Mouse (Mus musculus): ENCODE results near the gene Diaph3.

Diaph3 gene

DNA sequence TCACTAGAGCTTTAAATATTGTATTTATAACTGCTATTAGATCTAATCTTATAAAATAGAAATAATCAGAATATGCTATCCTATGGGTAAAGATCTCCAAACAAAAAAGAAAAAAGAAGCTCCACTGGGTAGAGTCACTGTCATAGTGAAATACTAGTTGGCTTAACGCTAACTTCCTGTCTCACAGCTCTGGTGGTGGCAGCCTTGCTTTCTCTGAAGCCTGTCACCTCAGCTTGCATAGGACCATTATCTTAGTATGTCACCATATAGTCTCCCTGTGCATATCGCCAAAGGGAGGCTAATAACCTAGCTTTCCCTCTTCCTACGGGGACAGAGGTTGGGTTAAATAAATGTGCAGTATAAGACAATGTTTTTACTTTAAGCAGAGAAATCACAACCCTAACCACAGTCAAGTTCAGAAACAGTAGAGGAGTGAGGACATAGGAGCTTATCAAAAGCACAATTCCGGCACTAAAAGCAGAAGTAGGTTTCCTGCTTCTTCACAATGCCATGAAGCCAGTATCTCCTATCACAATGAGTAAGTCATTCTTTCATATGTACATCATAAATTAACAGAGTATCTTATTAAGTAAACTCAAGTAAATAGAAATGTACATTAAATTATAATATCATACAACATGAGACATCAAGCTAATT is 293.8 kb downstream of the Diaph3 start:
- no peak for DNase-seq (ENCODE audit: low spot score)

DNA sequence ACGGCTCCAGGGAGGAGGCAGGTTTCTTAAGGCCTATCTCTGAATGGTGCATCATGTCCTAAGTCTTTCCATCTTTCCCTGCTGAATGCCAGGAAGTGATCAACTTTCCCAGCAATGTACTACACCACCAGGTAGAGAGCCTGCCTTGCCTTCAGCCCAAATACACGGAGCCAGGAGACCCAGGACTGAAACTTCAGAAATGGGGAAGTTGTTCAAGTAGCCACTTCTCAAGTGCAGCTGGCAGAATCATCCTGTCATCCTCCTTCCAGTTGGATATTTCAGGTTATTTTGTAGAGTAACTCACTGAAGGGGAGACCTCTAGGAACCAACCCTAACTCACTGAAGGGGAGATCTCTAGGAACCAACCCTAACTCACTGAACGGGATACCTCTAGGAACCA is 297.0 kb downstream of the Diaph3 start:
- DNase-seq (ENCODE audit: low spot score), result no peak

DNA sequence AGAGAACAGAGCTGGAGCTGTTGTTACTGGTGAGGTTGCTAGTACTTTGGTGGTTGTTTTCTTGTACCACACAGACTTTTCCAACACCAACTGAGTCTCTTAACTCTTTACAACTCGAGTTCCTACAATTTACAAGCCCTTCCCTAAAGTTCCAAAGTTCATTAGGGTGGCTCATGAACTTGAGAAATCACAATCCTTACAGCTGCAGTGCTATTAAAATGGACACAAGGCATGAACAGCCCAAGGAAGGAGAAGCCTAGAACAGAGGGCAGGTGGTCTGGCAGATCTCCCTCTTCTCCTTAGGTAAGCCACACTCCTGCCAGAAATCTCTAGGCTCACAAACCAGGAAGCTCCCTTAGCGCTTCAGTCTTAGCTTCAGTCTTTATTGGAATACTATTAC is 303.4 kb downstream of the Diaph3 start:
- DNase-seq (ENCODE audit: low spot score), result no peak

DNA sequence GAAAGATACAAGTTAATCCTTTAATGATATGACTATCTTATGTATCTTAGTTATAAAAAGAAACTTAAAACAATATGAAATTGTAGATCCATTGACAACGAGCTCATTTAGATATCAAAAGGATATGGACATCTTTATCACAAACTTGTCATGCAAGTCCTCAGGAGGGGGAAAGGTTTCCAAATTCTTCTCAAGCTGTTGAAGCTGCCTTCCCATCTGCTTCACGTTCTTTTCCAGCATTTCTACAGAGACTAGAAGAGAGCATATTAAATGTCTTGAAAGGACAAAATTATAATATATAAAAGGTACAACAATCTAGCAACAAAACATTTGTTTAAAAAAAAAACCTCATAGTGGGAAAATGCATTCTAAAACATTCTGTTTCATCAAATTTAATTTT is 306.2 kb downstream of the Diaph3 start:
- DNase-seq (ENCODE audit: low spot score), result no peak

DNA sequence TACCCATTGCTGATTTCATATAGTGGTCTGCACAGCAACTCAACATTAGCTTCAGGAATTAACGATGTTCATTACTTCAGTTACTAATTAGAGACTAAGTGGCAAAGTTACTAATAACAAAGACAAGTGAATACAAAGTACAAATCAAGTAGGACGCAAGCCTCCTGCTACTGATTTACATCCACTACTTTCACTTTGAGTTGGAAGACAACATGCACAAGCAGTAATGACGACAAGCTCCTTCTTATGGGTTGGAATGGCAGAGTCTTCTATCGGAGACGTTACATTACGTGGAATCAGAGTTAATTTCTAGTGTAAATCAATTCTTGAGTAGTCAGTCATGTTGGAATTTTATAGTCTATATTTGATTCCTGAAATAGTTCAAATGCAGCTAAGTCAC is 306.8 kb downstream of the Diaph3 start:
- DNase-seq (ENCODE audit: low spot score), result no peak

DNA sequence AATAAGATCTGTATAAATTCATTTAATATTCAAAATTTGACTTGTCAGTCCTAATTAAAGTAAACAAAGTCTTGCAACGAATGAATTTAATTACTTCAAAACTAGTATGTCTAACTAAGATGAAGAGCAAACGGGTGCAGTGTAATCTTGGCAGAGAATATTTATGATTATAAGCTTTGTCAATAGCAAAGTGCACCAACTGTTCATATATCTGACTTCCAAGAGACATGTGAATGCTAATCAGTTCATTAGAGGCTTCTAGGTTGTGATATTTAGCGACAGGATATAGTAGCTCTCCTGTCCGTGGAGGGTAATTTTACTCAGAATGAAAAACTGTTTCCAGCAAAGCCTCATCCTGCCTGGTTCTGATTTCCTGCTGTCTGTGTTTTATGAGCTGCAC is 308.0 kb downstream of the Diaph3 start:
- DNase-seq (ENCODE audit: low spot score), result no peak

DNA sequence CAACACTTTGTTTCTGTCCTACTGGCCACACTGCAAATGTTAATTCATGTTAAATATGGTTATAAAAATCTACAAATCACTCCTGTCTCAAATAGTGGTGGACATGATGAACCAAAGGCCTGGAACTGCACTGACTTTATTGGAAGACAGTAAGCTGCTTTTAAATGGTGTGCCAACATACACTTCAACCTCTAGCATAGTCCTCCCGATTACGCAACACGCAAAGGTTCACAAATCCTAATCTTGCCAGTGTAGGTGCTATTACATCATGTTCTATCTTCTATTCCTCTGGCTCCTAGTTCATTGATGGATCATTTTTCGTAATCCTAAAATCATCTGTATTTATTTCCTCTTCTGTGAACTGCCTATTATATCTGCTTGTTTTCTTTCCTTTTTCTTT is 324.8 kb downstream of the Diaph3 start:
- peak; percentile 6 for DNase-seq (ENCODE audit: low spot score)

DNA sequence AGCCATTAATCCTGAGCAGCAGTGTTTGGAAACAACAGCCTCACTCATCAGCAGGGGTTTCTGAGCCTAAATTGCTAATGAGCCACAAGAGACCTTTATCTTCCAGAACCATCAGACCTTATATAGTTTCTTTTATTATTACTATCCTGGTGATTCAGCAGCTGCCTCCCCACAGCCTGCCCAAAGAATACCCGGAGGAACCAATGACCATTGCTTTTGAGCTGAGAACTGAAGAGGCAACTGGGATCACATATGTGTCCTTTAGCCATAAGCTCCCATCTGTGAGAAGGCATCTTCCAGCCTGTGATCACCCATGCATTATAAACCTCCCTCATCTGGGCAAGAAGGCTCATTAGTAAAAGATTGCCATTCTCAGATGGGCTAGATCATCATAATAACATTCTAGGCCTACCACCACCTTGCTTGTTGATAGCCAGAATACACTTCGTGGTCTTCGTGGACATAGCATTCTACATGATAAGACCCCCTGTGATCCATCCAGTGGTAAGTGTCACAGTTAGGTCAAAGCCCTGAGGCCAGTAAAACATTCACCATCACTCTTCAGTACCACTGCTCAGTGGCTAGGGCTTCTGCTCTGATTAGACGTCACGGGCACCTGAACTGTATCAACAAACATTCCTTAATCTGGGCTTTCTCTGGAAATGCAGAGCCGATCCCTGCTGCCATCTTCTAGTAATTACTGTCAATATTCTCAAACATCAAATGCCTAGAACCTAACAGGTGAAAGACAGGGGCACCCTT is 352.0 kb downstream of the Diaph3 start:
- no peak for DNase-seq (ENCODE audit: low spot score)

DNA sequence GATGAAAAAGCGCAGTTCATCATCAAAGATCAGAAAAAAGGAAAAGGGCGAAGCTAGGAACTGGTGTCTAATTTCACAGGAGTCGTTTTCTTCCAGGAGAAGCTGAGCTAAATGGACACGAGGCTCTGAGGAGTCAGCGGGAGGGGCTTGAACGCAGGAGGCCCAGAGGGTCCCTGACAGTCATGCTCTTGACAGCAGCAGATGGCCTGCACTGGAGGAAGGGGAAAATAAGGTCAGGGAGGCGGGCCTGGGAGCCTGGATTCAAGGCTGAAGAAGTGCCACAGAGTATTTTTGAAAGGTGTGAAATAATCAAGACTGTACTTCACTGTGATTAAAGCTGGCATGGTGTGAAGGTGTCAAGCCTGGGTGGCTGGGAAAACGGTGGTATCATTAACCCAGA is 354.2 kb downstream of the Diaph3 start:
- no peak for DNase-seq (ENCODE audit: low spot score)

DNA sequence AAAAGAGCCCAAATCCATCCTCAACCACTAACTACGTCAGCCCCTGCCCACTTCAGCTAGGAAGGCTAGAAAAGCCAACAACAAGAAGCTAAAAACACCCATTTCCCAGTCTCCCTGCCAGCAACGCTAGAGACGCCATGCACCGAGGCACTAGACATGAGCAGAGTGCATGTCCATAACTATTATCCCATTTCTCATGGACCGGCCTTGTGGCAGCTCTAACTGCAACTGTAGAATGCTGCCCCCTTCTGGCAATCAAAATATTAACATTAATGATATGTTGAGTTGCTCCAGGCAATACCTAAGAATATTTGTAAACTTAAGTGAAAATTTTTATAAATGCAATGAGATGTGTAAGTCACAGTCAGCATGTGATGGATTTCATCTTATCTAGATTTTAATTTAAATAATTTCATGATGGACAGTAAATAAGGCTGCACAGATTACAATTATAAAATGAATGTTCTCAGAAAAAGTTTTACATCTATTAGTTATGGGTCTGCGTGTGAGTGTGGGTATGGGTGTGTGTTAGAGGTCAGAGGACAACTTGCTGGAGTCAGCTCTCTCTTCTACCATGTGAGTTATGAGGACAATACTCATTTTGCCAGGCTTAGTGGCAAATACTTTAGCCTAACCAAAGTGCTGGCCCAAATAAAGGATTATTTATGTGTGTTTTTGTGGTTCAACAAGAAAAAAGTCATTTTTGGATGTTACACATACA is 359.3 kb downstream of the Diaph3 start:
- DNase-seq (ENCODE audit: low spot score), result peak; percentile 75

DNA sequence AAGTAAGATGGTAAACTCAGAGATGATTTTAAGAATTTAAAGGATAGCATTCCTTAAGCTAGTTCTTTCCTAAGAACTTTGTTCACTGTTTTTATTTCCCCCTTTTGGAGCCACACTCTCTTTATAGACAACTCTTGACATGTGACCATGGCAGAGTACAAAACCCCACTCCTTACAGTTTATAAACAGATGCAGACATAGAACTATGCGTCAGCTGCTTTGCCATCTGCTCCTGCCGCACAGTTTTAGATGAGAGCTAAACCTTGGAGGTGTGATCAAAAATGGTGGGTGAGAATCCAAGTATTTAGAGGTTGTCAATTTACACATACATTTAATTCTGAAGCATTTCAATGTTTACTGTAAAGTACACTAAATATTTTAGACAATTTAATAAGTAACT is 367.7 kb downstream of the Diaph3 start:
- no peak for DNase-seq (ENCODE audit: low spot score)

DNA sequence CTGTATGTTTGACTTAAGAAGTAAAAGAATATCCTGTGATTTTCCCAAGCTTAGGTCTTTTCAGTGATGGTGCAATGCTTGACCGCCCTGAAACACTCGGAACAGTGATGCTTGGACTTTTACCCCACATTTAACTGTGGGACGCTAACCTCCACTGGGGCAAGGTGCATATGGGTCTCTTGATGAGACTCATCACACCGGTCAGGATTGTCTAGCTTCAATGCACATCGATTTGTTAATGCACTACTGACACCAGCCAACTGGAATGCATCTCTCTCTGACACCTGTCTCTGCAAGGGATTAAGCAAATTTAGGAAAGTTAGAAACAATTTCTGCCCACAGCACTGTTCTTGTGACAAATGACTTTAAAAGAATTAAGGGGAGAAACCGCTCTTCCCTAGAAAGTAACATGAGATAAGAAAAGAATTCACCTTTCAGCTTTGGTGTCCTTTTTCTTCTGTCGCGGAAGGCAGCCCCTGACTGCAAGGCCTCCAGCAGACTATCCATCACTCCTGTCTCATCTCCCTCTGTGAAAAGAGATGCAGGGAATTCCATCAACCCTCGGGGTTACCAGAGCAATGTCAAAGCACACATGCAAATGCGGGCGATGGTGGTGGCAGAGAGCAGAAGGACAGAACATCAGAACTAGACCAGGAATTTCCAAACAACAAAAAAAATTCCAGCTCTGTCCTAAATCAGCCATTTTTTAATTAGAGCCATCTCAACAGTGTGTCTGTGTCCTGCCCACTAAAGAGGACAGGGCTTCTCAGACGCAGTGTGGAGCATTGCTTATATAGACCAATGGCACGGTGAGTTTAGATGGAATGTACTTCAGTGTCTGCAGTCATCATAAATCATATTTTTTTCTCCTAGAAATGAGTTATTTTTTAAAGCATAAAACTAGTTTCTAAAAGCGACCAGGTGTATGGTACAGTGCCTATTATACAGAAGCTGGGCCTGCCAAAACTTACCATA is 368.6 kb downstream of the Diaph3 start:
- DNase-seq (ENCODE audit: low spot score), result no peak

DNA sequence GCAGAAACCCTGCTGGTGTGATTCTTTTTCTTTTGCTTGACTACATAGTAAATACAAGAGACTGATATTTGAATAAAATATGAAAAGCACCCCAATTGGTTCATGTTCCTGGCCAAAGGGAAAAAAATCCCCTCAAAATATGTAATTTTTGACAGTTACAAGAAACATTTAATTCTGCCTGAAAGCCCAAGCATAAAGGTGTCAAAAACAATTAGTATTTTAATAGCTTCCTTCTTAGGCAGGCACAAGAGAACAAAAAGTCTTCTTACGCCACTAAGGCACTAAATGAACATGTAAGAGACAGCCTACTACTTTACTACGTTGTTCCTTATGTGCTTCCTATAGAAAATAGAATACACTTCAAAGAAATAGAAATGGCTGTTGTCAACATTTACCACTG is 376.7 kb downstream of the Diaph3 start:
- no peak for DNase-seq (ENCODE audit: low spot score)

DNA sequence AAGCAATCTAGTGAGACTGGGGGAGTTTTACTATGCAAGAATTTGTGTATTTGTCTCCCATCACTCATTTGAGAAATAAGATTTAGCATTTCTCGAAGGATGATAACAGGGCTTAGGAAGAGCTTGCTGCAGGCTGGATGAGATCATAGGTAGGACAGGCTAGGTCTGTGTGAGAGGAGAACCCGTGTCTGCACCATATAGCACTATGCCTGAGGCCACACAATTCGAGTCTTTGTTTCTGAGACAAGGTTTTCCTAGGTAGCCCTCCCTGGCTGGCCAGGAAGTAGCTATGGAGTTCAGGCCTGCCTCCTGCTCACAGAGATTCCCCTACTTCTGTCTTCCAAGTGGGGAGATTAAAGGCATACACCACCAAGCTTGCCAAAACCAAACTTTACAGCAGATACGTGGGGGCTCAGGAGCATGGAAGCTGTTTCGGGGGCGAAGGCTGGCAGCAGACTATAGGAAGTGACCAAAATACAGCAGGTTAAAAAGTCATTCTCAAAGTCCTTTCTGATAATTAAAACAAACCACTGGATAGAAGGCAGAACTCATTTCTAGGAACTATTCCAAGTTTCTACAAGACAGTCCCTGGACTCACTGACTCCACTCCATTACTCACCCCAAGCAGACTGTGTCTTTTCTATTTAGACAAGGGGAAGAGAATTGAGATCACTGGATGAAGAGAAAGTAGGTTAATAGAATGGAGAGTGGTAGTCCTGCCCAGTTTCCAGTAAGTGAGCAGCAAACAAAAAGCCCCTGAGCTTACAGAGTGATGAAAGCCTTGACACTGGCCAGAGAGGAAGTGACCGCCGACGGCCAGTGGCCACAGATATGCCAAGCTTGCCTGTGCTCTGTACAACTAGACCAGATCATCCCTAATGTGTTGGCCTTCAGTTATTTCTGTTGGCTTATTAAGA is 383.2 kb downstream of the Diaph3 start:
- DNase-seq (ENCODE audit: low spot score), result peak; percentile 5

DNA sequence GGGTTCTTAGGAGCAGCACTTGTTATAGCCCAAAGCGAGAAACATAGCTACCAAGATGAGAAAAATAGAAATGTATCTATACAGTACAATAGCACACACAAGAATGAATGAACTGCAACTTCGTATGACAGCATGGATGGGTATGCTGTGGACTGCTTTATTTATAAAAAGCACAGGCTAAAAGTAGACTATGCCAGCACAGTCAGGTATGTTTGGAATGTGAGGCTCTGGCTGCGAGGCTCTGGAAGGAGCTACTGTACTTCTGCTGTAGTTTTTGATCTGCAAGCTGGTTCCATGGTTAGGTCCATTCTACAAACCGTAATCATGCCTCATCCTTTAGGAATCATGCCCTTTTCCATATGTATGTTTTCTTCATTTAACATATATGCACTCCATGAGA is 383.9 kb downstream of the Diaph3 start:
- DNase-seq (ENCODE audit: low spot score), result no peak

DNA sequence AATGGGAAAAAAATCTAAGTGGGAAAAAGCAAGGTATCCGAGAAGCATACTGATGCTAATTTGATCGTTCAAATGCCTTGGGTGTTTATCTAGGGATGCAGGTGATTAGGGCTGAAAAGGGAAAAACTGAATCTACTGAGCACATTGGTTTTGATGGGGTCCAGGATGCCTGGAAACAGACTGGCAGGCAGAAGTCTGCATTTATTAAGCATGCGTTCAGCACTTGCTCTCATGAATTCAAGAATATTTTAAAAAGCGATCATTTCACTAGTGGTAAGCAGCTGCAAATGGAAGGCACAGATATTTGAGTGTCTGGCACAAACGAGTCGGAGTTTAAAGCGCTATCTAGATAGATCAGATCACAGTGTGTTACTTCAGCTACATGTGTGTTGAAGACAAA is 390.7 kb downstream of the Diaph3 start:
- no peak for DNase-seq (ENCODE audit: low spot score)

DNA sequence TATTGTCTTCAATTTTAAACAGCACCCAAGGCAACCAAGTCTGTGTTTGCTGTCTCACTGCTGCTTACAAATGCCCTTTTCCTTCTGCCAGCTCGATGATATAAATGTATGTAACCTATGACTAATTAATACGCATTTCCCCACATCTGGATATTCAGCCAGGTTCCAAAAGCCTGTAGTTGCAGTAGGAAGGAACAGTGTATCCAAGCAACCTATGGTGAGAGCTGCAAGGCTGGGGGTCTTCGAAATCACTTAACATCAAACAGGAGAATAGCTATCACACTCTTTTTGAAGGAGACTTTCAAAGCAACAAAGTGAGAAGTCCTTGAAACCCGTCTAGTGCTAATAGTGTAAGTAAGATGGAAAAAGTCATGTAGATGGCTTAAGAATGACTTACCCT is 391.6 kb downstream of the Diaph3 start:
- DNase-seq (ENCODE audit: low spot score), result no peak

DNA sequence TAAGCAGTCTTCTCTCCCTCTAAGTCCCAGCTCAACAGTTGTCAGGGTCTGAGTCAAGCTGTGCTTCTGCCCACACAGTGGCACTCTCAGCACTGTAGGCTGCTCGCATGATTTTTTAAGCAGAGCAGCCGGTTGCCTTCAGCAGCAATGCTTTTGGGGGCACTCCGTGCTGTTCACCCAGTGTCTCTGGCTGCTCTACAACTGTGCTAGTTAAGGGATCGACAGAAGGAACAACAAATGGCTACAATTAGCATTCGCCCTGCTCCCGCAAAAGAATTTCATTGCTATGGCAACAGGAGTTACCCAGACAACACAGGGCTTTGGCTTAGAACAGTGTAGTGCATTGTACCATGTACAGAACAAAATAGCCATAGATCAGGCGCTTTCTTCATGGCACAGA is 392.2 kb downstream of the Diaph3 start:
- DNase-seq (ENCODE audit: low spot score), result no peak

DNA sequence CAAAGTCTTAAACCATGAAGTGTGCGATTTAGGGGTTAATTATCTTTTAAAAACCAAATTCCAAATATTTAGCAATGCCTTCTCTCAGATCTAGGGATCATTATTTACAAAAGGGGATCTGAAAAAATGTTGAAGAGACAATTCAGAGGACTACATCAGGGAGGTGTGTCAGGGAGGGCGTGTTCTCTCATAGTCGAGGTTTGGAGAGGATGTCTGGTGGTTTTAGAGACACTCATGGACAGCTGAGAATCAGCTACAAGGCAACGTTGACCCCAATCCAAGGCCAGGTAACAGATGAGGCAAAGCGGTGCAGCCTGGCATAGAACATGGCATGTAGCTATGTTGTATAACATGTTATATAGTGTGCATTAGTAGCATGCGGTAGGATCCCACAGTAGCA is 396.5 kb downstream of the Diaph3 start:
- no peak for DNase-seq (ENCODE audit: low spot score)

DNA sequence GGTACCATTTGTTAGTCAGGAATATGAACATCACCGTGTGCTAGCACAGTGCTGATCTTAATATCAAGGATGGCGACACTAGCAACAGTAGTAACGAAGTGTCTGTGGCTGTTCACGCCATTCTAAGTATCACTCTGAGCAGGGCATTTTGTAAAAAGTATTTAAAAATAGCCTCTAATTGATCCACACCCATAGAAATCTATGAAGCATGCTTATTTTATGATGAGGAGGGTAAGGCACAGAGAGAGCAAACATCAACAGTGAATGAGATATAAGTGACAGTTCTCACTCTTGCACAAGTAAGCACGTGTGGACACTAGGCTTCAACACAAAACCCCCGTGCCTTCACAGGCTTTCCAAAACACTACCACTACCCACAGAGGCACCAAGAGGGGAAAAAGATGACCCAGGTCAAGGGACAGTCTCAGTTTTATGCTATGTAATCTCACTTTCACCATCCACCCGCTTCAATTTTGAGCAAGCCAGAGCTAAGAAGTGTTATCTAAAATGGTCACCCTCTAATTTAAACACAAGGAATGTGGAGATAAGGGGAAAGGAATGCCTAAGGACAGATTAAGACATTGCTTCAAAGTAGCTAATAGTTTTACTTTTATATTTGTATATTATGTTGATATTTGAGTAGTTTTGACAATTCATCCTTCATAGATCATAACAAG is 399.0 kb downstream of the Diaph3 start:
- DNase-seq (ENCODE audit: low spot score), result no peak

Data from adipocyte (in vitro differentiated cells).